Mouse (Mus musculus): ENCODE data around the gene Cenpf. TPM values are rescaled to one million over a fixed set of nuclear protein-coding genes. Genes with fewer than 3 reads are reported as not detected.

The Cenpf gene
- polyA plus RNA-seq, 1 experiment from 2014 or later: 2.2 TPM

Other genes with a start within 250 kb of the Cenpf start
- 0.03 TPM in 1 of 3 replicates, not detected in the others for gene Ptpn14, start 40.2 kb upstream of the Cenpf start, polyA plus RNA-seq (2018)
- 21.3 to 39.6 TPM (median 26.2 TPM) in 3 replicates for gene Smyd2, start 234.3 kb upstream of the Cenpf start, polyA plus RNA-seq (2018)